Mouse (Mus musculus): ENCODE results near the gene Dhx32.

GRCm38 (mm10) chr7:133790608-133791229 lies 8.2 kb upstream of the Dhx32 start:
- no peak for TF ChIP-seq CTCF (IDR thresholded peaks at IDR 0.05; ENCODE audit: borderline replicate concordance, insufficient read depth, low read depth, low read length)
- TF ChIP-seq POLR2A (IDR thresholded peaks at IDR 0.05; ENCODE audit: borderline replicate concordance, insufficient read depth, low read length): no peak
